Mouse (Mus musculus): ENCODE data around the gene Cux2. TPM values are rescaled to one million over a fixed set of nuclear protein-coding genes. Genes with fewer than 3 reads are reported as not detected.

The Cux2 gene
- polyA plus RNA-seq, 1 experiment = 0.62 TPM

GRCm38 (mm10) chr5:121867963-121868362, 181.9 kb downstream of the Cux2 start:
- Histone ChIP-seq H3K4me2 (ENCODE audit: low read depth) (no peak overlapping the region), H3K27me3 (ENCODE audit: control insufficient read depth, insufficient read depth, insufficient read length) (peaks cover 44% of the 10 kb centered on the region), H3ac (ENCODE audit: control insufficient read depth, insufficient read length) (no peak overlapping the region), H3K4me3 (no peak overlapping the region), H3K79me2 (ENCODE audit: control insufficient read depth, insufficient read depth) (no peaks in the 10 kb centered on the region), H3K36me3 (ENCODE audit: control insufficient read depth, insufficient read depth) (no peaks in the 10 kb centered on the region)
- no peak for TF ChIP-seq POLR2A (IDR thresholded peaks at IDR 0.05; ENCODE audit: insufficient read length, low read depth)
- no peak for TF ChIP-seq POLR2AphosphoS2 (IDR thresholded peaks at IDR 0.05; ENCODE audit: insufficient read length, low read depth)
- TF ChIP-seq MYOG (IDR thresholded peaks at IDR 0.05; ENCODE audit: control insufficient read depth in 1 of 3, insufficient read depth in 1 of 3, insufficient read length in 2 of 3, low read depth in 2 of 3) = no peak
- no peak for TF ChIP-seq MYOD1 (IDR thresholded peaks at IDR 0.05; ENCODE audit: control insufficient read depth in 1 of 3, insufficient read length in 2 of 3, low read depth in 2 of 3)
- no peak for TF ChIP-seq USF1 (IDR thresholded peaks at IDR 0.05; ENCODE audit: low read depth)
- no peak for TF ChIP-seq REST (IDR thresholded peaks at IDR 0.05; ENCODE audit: insufficient read depth, insufficient read length)

GRCm38 (mm10) chr5:121864330-121864729, 185.6 kb downstream of the Cux2 start:
- no peak overlapping the region for H3K4me3 ChIP-seq
- H3K79me2 ChIP-seq (ENCODE audit: control insufficient read depth, insufficient read depth) = no peaks in the 10 kb centered on the region
- no peaks in the 10 kb centered on the region for H3K36me3 ChIP-seq (ENCODE audit: control insufficient read depth, insufficient read depth)
- H3K4me2 ChIP-seq (ENCODE audit: low read depth) = no peak overlapping the region
- TF ChIP-seq SRF (IDR thresholded peaks at IDR 0.05; ENCODE audit: control insufficient read depth, insufficient read length, low read depth) = no peak
- no peak for TF ChIP-seq MAX (IDR thresholded peaks at IDR 0.05; ENCODE audit: low read depth)
- TF ChIP-seq TCF3 (IDR thresholded peaks at IDR 0.05; ENCODE audit: insufficient read length, low read depth) = no peak
- peaks cover 35% of the 10 kb centered on the region for H3K27me3 ChIP-seq (ENCODE audit: control insufficient read depth, insufficient read depth, insufficient read length)
- H3ac ChIP-seq (ENCODE audit: control insufficient read depth, insufficient read length) = no peak overlapping the region

GRCm38 (mm10) chr5:121861964-121862363, 187.9 kb downstream of the Cux2 start:
- peaks cover 12% of the 10 kb centered on the region for H3K27me3 ChIP-seq (ENCODE audit: control insufficient read depth, insufficient read depth, insufficient read length)
- no peak overlapping the region for H3ac ChIP-seq (ENCODE audit: control insufficient read depth, insufficient read length)
- TF ChIP-seq MYOG (IDR thresholded peaks at IDR 0.05; ENCODE audit: control insufficient read depth in 1 of 3, insufficient read depth in 1 of 3, insufficient read length in 2 of 3, low read depth in 2 of 3) (no peak), USF1 (IDR thresholded peaks at IDR 0.05; ENCODE audit: low read depth) (no peak), POLR2A (IDR thresholded peaks at IDR 0.05; ENCODE audit: insufficient read length, low read depth) (no peak), MYOD1 (IDR thresholded peaks at IDR 0.05; ENCODE audit: control insufficient read depth in 1 of 3, insufficient read length in 2 of 3, low read depth in 2 of 3) (no peak), TCF3 (IDR thresholded peaks at IDR 0.05; ENCODE audit: insufficient read length, low read depth) (no peak), E2F4 (IDR thresholded peaks at IDR 0.05; ENCODE audit: insufficient read depth) (no peak)
- no peaks in the 10 kb centered on the region for H3K36me3 ChIP-seq (ENCODE audit: control insufficient read depth, insufficient read depth)
- H3K4me2 ChIP-seq (ENCODE audit: low read depth) = no peak overlapping the region
- H3K4me3 ChIP-seq = no peak overlapping the region
- no peaks in the 10 kb centered on the region for H3K79me2 ChIP-seq (ENCODE audit: control insufficient read depth, insufficient read depth)

GRCm38 (mm10) chr5:121858427-121858826, 191.5 kb downstream of the Cux2 start:
- H3ac ChIP-seq (ENCODE audit: control insufficient read depth, insufficient read length) = no peak overlapping the region
- H3K79me2 ChIP-seq (ENCODE audit: control insufficient read depth, insufficient read depth) = no peaks in the 10 kb centered on the region
- H3K4me2 ChIP-seq (ENCODE audit: low read depth) = no peak overlapping the region
- H3K36me3 ChIP-seq (ENCODE audit: control insufficient read depth, insufficient read depth) = no peaks in the 10 kb centered on the region
- TF ChIP-seq USF1 (IDR thresholded peaks at IDR 0.05; ENCODE audit: low read depth) = no peak
- TF ChIP-seq MYOD1 (IDR thresholded peaks at IDR 0.05; ENCODE audit: control insufficient read depth in 1 of 3, insufficient read length in 2 of 3, low read depth in 2 of 3) = no peak
- TF ChIP-seq E2F4 (IDR thresholded peaks at IDR 0.05; ENCODE audit: insufficient read depth) = no peak
- TF ChIP-seq POLR2A (IDR thresholded peaks at IDR 0.05; ENCODE audit: insufficient read length, low read depth) = no peak
- TF ChIP-seq TCF12 (IDR thresholded peaks at IDR 0.05; ENCODE audit: insufficient read depth, poor library complexity, severe bottlenecking) = no peak
- no peak for TF ChIP-seq REST (IDR thresholded peaks at IDR 0.05; ENCODE audit: insufficient read depth, insufficient read length)
- TF ChIP-seq TCF3 (IDR thresholded peaks at IDR 0.05; ENCODE audit: insufficient read length, low read depth) = no peak
- TF ChIP-seq POLR2AphosphoS2 (IDR thresholded peaks at IDR 0.05; ENCODE audit: insufficient read length, low read depth) = no peak
- no peak for TF ChIP-seq MYOG (IDR thresholded peaks at IDR 0.05; ENCODE audit: control insufficient read depth in 1 of 3, insufficient read depth in 1 of 3, insufficient read length in 2 of 3, low read depth in 2 of 3)
- TF ChIP-seq CEBPB (IDR thresholded peaks at IDR 0.05; ENCODE audit: insufficient read depth, poor library complexity, severe bottlenecking) = no peak
- no peak for TF ChIP-seq SRF (IDR thresholded peaks at IDR 0.05; ENCODE audit: control insufficient read depth, insufficient read length, low read depth)
- TF ChIP-seq MAX (IDR thresholded peaks at IDR 0.05; ENCODE audit: low read depth) = no peak
- H3K4me3 ChIP-seq = no peak overlapping the region
- no peaks in the 10 kb centered on the region for H3K27me3 ChIP-seq (ENCODE audit: control insufficient read depth, insufficient read depth, insufficient read length)

GRCm38 (mm10) chr5:121856740-121857139, 193.2 kb downstream of the Cux2 start:
- H3K27me3 ChIP-seq (ENCODE audit: control insufficient read depth, insufficient read depth, insufficient read length) = no peaks in the 10 kb centered on the region
- H3K4me3 ChIP-seq = no peak overlapping the region
- no peak overlapping the region for H3K4me2 ChIP-seq (ENCODE audit: low read depth)
- TF ChIP-seq POLR2AphosphoS2 (IDR thresholded peaks at IDR 0.05; ENCODE audit: insufficient read length, low read depth) (no peak), TCF12 (IDR thresholded peaks at IDR 0.05; ENCODE audit: insufficient read depth, poor library complexity, severe bottlenecking) (no peak), REST (IDR thresholded peaks at IDR 0.05; ENCODE audit: insufficient read depth, insufficient read length) (no peak), MYOD1 (IDR thresholded peaks at IDR 0.05; ENCODE audit: control insufficient read depth in 1 of 3, insufficient read length in 2 of 3, low read depth in 2 of 3) (no peak), USF1 (IDR thresholded peaks at IDR 0.05; ENCODE audit: low read depth) (no peak), CEBPB (IDR thresholded peaks at IDR 0.05; ENCODE audit: insufficient read depth, poor library complexity, severe bottlenecking) (no peak), TCF3 (IDR thresholded peaks at IDR 0.05; ENCODE audit: insufficient read length, low read depth) (no peak), SRF (IDR thresholded peaks at IDR 0.05; ENCODE audit: control insufficient read depth, insufficient read length, low read depth) (no peak), POLR2A (IDR thresholded peaks at IDR 0.05; ENCODE audit: insufficient read length, low read depth) (no peak), E2F4 (IDR thresholded peaks at IDR 0.05; ENCODE audit: insufficient read depth) (no peak), MYOG (IDR thresholded peaks at IDR 0.05; ENCODE audit: control insufficient read depth in 1 of 3, insufficient read depth in 1 of 3, insufficient read length in 2 of 3, low read depth in 2 of 3) (no peak), MAX (IDR thresholded peaks at IDR 0.05; ENCODE audit: low read depth) (no peak)
- no peaks in the 10 kb centered on the region for H3K79me2 ChIP-seq (ENCODE audit: control insufficient read depth, insufficient read depth)
- H3ac ChIP-seq (ENCODE audit: control insufficient read depth, insufficient read length) = no peak overlapping the region
- no peaks in the 10 kb centered on the region for H3K36me3 ChIP-seq (ENCODE audit: control insufficient read depth, insufficient read depth)

Measured in myocyte (in vitro differentiated cells).